Mouse (Mus musculus) heart, embryonic 16.5 days (tissue): ENCODE data around the gene Ocm. TPM values are rescaled to one million over a fixed set of nuclear protein-coding genes. Genes with fewer than 3 reads are reported as not detected.

Source experiments
- ATAC-seq: fragments of 200-750 bp; cut with Nextera tagmentation; replicated peaks from 2 replicates; pipeline ENCODE4 v1.8.0; 2017; ENCODE audit warnings: moderate number of reproducible peaks; ENCODE audit not compliant: insufficient read depth, low FRiP score; ENCODE audit errors: extremely low read depth
- H3K27ac ChIP-seq: fragments of 300-500 bp; sonication (generic); 2 replicates; pipeline ENCODE4 v1.5.1; 2014; ENCODE audit warnings: mild to moderate bottlenecking, low read length, control low read depth, moderate library complexity
- H3K27me3 ChIP-seq: fragments of 300-500 bp; sonication (generic); 2 replicates; pipeline ENCODE4 v1.6.1; 2014; ENCODE audit warnings: low read length, mixed read lengths; ENCODE audit not compliant: control insufficient read depth, insufficient read depth
- H3K36me3 ChIP-seq: fragments of 300-500 bp; sonication (generic); 2 replicates; pipeline ENCODE4 v1.6.1; 2014; ENCODE audit not compliant: control insufficient read depth, insufficient read depth
- H3K4me1 ChIP-seq: fragments of 300-500 bp; sonication (generic); 2 replicates; pipeline ENCODE4 v1.6.1; 2014; ENCODE audit warnings: low read length, mixed read lengths; ENCODE audit not compliant: control insufficient read depth, insufficient read depth
- H3K4me2 ChIP-seq: fragments of 300-500 bp; sonication (generic); 2 replicates; pipeline ENCODE4 v1.6.1; 2014; ENCODE audit warnings: low read depth, mild to moderate bottlenecking, control low read depth, low read length
- H3K4me3 ChIP-seq: fragments of 300-500 bp; sonication (generic); 2 replicates; pipeline ENCODE4 v1.5.1; 2014; ENCODE audit warnings: mild to moderate bottlenecking, control low read depth, low read length
- H3K9ac ChIP-seq: fragments of 300-500 bp; sonication (generic); 2 replicates; pipeline ENCODE4 v1.6.1; 2014; ENCODE audit warnings: low read length, control low read depth
- H3K9me3 ChIP-seq: fragments of 300-500 bp; sonication (generic); replicated peaks from 2 replicates; pipeline ENCODE4 v1.6.1; 2016; ENCODE audit warnings: low read length; ENCODE audit not compliant: control insufficient read depth
- WGBS: fragments of 180-500 bp; shearing (Covaris S2); extraction: QIAGEN DNeasy Blood & Tissue Kit; methylation state at CpG from one replicate; pipeline ENCODE4 v1.1.7; 2014; 5-methylcytosine and 5-hydroxymethylcytosine counted together
- polyA plus RNA-seq: library from polyadenylated mRNA; unstranded; fragments of >200 nt; fragmentation: Nextera tagmentation; extraction: Ambion mirVana; gene quantifications from 2 replicates; pipeline ENCODE4 v1.2.1, GENCODE M21; 2015

Ocm gene
- polyA plus RNA-seq, 1 experiment from 2014 or later = 0.64 TPM

- H3K9ac ChIP-seq = no peak overlapping the region
- no peaks in the 10 kb centered on the region for H3K27me3 ChIP-seq
- no peak overlapping the region for H3K4me3 ChIP-seq
- no peak overlapping the region for H3K4me2 ChIP-seq
- no peak overlapping the region for H3K27ac ChIP-seq
- no peaks in the 10 kb centered on the region for H3K4me1 ChIP-seq
- no peaks in the 10 kb centered on the region for H3K36me3 ChIP-seq
- WGBS = 37% methylated on average over 2 of the region's 2 CpGs
- no peaks in the 10 kb centered on the region for H3K9me3 ChIP-seq
- no peak for ATAC-seq
These were observed 50.9 kb downstream of the Ocm start for GRCm38 (mm10) chr5:143975631-143975933.

GRCm38 (mm10) chr5:143974931-143975630 lies 51.4 kb downstream of the Ocm start:
- no peak overlapping the region for H3K27ac ChIP-seq
- H3K4me3 ChIP-seq = no peak overlapping the region
- no peak overlapping the region for H3K9ac ChIP-seq
- no peaks in the 10 kb centered on the region for H3K27me3 ChIP-seq
- peak; percentile 55; the same call in 1 of the 2 replicates for ATAC-seq
- 51% methylated on average over 4 of the region's 4 CpGs for WGBS
- H3K9me3 ChIP-seq = no peaks in the 10 kb centered on the region
- no peaks in the 10 kb centered on the region for H3K36me3 ChIP-seq
- H3K4me1 ChIP-seq = no peaks in the 10 kb centered on the region
- no peak overlapping the region for H3K4me2 ChIP-seq

GRCm38 (mm10) chr5:143972628-143973027 lies 53.8 kb downstream of the Ocm start:
- Histone ChIP-seq H3K9ac (no peak overlapping the region), H3K4me2 (no peak overlapping the region), H3K27me3 (no peaks in the 10 kb centered on the region), H3K4me1 (no peaks in the 10 kb centered on the region), H3K36me3 (no peaks in the 10 kb centered on the region), H3K4me3 (no peak overlapping the region), H3K27ac (no peak overlapping the region), H3K9me3 (no peaks in the 10 kb centered on the region)
- ATAC-seq = no peak
- 20% methylated on average over 3 of the region's 3 CpGs for whole genome bisulfite sequencing

Other genes with a start within 250 kb of the Ocm start
- 26.3 and 26.4 TPM in 2 replicates for gene Eif2ak1, start 208.9 kb downstream of the Ocm start, polyA plus RNA-seq
- gene Ankrd61, start 129.0 kb downstream of the Ocm start, polyA plus RNA-seq = 0.28 and 0.41 TPM in 2 replicates
- gene Aimp2, start 116.8 kb downstream of the Ocm start, polyA plus RNA-seq = 91.4 and 91.5 TPM in 2 replicates
- 16.7 and 17.6 TPM in 2 replicates for gene Pms2, start 116.7 kb downstream of the Ocm start, polyA plus RNA-seq
- gene Gm42421, start 98.5 kb downstream of the Ocm start, polyA plus RNA-seq = 0.46 TPM in 1 of 2 replicates, not detected in the other
- 1.1 and 1.9 TPM in 2 replicates for gene Rsph10b, start 93.6 kb downstream of the Ocm start, polyA plus RNA-seq
- 49.9 and 57.6 TPM in 2 replicates for gene Ccz1, start 11.8 kb downstream of the Ocm start, polyA plus RNA-seq
- 3.5 and 4.1 TPM in 2 replicates for gene Lmtk2, start 73.8 kb upstream of the Ocm start, polyA plus RNA-seq
- gene Bhlha15, start 163.6 kb upstream of the Ocm start, polyA plus RNA-seq = 0.17 and 0.18 TPM in 2 replicates
- gene Tecpr1, start 196.9 kb upstream of the Ocm start, polyA plus RNA-seq = 18.3 and 19.7 TPM in 2 replicates
- gene Bri3, start 217.8 kb upstream of the Ocm start, polyA plus RNA-seq = 144 and 169 TPM in 2 replicates